Mouse (Mus musculus) layer of hippocampus, postnatal 14 days (tissue): ENCODE measurements around the gene Ccnk. TPM values are rescaled to one million over a fixed set of nuclear protein-coding genes. Genes with fewer than 3 reads are reported as not detected.

Experiments used
- DNase-seq, 2 experiments: peaks; one replicate each; pipeline ENCODE4 v3.0.0; 2021 to 2022; ENCODE audit warnings: low spot score in 2 of 2, mixed read lengths in 1 of 2
- long read RNA-seq, 2 experiments: library from polyadenylated mRNA; stranded (forward); transcript quantifications; one replicate each; pipeline ENCODE4 v2.0.0; 2021
- total RNA-seq, 2 experiments: library from RNA; stranded (reverse); gene quantifications; 2 replicates each; pipeline ENCODE4 v1.2.3; 2021

Ccnk gene
- total RNA-seq, result 10 to 100 TPM; 28.1 to 32.0 TPM
- long read RNA-seq, experiment 1, partial matches to known transcripts, result 1 of 1 reads
- long read RNA-seq, experiment 1, other reads (novel, unspliced or antisense), result 0 of 1 reads
- long read RNA-seq, experiment 2, partial matches to known transcripts, result 0 of 4 reads
- long read RNA-seq, experiment 2, other reads (novel, unspliced or antisense), result 4 of 4 reads

GRCm38 (mm10) chr12:108179321-108180266 lies at the start of gene Ccnk:
Gene Ccnk (plus strand): TSS chr12:108179579.
- DNase-seq, result peak; percentile 99

GRCm38 (mm10) chr12:108132450-108133070 lies 46.8 kb upstream of the Ccnk start:
- DNase-seq, result no peak

GRCm38 (mm10) chr12:108133181-108133580 lies 46.2 kb upstream of the Ccnk start:
- no peak for DNase-seq

GRCm38 (mm10) chr12:108135610-108136208 lies 43.7 kb upstream of the Ccnk start:
- no peak for DNase-seq

GRCm38 (mm10) chr12:108143624-108144498 lies 35.5 kb upstream of the Ccnk start:
- DNase-seq, result no peak

- DNase-seq, result no peak
Observed at GRCm38 (mm10) chr12:108145198-108145597, 34.2 kb upstream of the Ccnk start.

- no peak for DNase-seq
Observed at GRCm38 (mm10) chr12:108149764-108150163, 29.6 kb upstream of the Ccnk start.

GRCm38 (mm10) chr12:108152743-108153142 lies 26.6 kb upstream of the Ccnk start:
- no peak for DNase-seq

GRCm38 (mm10) chr12:108159863-108160262 lies 19.5 kb upstream of the Ccnk start:
- no peak for DNase-seq

- DNase-seq, result peak; percentile 21 to 45
Observed at GRCm38 (mm10) chr12:108162036-108162435, 17.3 kb upstream of the Ccnk start.

- no peak for DNase-seq
Observed at GRCm38 (mm10) chr12:108163706-108164105, 15.7 kb upstream of the Ccnk start.

GRCm38 (mm10) chr12:108168909-108169308 lies 10.5 kb upstream of the Ccnk start:
- no peak for DNase-seq

GRCm38 (mm10) chr12:108170467-108170866 lies 8.9 kb upstream of the Ccnk start:
- DNase-seq, result no peak

- DNase-seq, result no peak
Observed at GRCm38 (mm10) chr12:108171336-108171735, 8.0 kb upstream of the Ccnk start.

- DNase-seq, result no peak
Observed at GRCm38 (mm10) chr12:108172639-108173038, 6.7 kb upstream of the Ccnk start.

- no peak for DNase-seq
Observed at GRCm38 (mm10) chr12:108174606-108175505, 4.5 kb upstream of the Ccnk start.

- DNase-seq, result no peak
Observed at GRCm38 (mm10) chr12:108176366-108176765, 3.0 kb upstream of the Ccnk start.

GRCm38 (mm10) chr12:108178331-108179245 lies 791 bp upstream of the Ccnk start:
- DNase-seq, result peak; percentile 50 to 58

- DNase-seq, result no peak
Observed at GRCm38 (mm10) chr12:108179246-108179320, 296 bp upstream of the Ccnk start, which contains the start of gene Setd3. Gene Setd3 (minus strand): TSS chr12:108179314.
